Mouse (Mus musculus): Measurements from ENCODE around the gene Grk4. TPM values are rescaled to one million over a fixed set of nuclear protein-coding genes. Genes with fewer than 3 reads are reported as not detected.

Gene Grk4
- 2.4 and 3.9 TPM in 2 replicates for total RNA-seq (2021)
- long read RNA-seq, partial matches to known transcripts, result 2 of 3 reads
- long read RNA-seq, other reads (novel, unspliced or antisense), result 1 of 3 reads

DNA sequence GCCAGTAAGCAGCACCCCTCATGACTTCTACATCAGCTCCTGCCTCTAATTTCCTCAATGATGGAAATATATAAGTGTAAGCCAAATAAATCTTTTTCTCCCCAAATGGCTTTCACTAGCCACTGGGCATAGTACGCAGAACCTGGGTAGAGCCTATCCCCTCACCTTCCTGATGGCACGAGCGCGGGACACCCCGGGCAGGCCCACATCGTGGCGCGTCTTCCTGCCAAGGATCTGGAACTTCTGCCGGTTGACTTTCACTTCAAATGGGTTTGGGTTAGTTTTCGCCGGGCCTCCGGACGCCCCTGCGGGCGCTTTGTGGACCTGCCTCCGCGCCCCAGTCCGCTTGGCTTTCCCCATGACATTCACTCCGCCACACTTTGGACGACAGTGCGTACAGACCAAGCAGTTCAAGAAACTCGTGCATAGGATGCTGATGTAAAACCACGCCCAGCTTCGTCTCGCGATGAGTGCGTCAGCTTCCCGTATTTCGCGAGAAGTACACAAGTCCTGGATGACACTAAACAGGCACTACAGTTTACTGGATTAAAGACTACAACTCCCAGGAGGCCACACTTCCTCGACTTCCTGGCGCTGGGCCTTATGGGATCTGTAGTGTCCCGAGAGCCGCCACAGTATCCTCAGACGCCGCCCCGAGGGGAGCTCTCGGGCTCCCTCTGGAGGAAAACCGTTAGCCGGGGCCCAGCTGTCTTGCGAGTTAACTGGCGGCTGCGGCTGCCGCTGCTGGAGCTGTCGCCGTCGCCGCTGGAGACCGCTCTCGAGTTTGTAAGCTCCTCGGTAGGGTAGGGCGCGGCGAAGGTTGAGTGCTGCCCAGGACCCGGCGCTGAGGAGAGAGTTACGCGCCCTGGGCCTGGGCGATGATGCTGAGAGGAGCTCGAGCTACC is at the start of gene Grk4, which contains the start of gene Nop14:
Grk4 (plus strand) TSS at position 694 of the 905 bp plus-strand sequence.
Nop14 (minus strand) TSS at position 463 of the 905 bp plus-strand sequence.
- DNase-seq, result peak; percentile 96

GRCm38 (mm10) chr5:34632996-34633395 is 27.2 kb upstream of the Grk4 start:
- DNase-seq, result no peak

DNA sequence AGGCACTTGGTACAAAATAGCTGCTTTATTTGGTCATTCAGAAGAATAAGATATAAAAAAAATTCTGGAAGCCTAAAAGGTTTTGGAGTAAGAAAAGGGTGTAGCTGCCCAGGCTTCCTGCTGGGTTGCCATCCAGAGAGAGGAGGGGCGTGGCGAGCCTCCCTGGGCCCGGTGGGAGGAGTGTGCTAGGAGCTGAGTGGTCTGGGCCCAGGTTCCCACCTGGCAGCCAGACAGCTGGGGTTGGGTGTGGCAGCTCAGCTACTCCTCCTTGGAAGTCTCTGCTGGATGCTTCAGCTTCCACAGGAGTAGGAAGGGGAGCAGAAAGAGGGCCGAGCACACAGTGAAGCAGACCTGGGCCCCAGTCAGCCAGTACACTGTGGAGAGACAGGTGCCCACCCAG is 26.5 kb upstream of the Grk4 start:
- no peak for DNase-seq

GRCm38 (mm10) chr5:34634746-34635400 is 25.3 kb upstream of the Grk4 start:
- DNase-seq, result no peak

DNA sequence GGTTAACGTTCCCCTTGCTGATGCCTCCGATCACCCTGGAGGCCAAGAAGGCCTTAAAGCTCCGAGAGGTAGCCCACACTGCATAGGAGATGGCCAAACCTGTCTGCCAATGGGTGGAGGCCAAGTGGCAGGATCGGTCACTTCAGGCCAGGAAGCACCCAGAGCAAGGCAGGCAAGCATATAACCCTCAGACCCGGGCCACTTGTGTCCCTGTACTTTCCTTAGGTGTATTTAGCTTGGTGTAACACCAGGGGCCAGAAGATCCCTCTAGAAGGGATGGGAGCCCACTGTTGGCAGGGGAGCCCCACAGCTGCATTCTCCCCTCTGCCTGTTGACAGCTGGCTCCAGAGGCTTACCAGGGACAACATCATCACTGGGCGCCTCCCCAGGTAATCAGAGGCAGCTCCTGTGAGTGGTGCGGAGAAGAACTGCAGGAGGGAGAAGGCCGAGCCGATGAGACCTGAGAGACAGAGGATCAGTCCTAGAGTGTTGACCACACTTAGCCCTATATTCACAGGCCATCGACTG is 24.4 kb upstream of the Grk4 start:
- DNase-seq, result no peak

GRCm38 (mm10) chr5:34636481-34637287 is 23.5 kb upstream of the Grk4 start, which contains the start of gene Mfsd10:
Gene Mfsd10, minus strand, starts transcription at chr5:34637212.
- DNase-seq, result peak; percentile 85

DNA sequence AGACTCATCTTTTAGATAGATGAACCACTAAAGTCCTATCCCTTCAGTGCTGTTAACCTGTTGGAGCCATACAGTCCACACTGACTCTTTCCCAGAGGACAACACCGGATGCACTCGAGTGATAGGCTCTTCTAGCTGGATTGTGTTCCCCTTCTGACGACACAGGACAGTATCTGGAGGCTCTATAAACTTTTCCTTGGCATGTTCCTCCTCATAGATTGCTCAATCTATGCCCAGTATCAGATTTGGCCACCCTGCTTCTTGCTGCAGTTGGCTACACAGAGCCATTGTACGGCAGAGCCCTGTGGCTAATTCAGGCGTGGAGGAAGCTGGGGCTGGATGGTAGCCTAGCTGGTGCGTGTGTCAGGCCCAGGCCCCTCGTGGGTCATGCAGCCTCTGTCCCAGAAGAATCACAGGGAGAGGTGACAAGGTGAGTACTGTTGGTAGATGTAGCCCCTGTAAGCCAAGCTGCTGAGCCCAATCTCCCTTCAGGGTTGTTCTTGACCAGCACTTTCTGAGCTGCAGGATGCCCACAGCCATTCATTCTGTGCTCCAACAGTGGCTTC is 22.5 kb upstream of the Grk4 start:
- no peak for DNase-seq

DNA sequence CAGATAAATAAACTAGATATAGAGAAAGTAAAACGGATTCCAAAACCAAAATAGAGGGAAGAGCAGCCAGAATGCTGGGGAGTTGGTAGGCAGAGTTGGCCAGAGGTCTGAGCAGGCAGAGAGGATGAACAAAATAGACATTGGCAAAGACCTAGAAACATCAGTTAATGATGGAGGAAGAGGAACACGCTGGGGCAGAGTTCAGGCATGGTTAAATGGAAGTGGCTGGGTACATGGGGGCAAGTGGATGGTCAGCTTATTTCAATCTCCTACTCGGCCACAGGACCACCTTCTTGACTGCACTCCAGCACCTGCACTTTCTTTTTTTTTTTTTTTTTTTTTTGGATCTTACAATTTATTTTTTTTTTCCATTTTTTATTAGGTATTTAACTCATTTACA is 18.2 kb upstream of the Grk4 start:
- no peak for DNase-seq

DNA sequence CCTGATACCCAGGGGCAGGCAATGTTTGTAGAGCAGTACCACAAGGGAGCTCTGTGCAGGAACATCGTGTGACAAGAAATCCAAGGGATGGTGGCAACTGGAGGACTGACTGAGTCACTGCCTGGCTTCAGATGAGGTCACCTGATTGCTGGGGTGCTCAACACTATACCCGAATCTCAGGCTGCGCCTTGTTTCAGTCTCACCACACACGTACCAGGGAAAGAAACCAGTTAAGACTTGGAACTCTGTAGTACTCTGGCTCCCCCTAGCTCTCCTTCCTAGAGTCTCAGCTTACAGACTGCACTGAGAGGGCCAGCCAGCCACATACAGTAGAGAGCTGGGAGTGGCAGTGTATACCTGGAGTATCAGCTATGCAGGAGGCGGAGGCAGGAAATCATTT is 17.2 kb upstream of the Grk4 start:
- no peak for DNase-seq

- peak; percentile 64 for DNase-seq
These were observed 12.6 kb upstream of the Grk4 start for GRCm38 (mm10) chr5:34647581-34647980.

DNA sequence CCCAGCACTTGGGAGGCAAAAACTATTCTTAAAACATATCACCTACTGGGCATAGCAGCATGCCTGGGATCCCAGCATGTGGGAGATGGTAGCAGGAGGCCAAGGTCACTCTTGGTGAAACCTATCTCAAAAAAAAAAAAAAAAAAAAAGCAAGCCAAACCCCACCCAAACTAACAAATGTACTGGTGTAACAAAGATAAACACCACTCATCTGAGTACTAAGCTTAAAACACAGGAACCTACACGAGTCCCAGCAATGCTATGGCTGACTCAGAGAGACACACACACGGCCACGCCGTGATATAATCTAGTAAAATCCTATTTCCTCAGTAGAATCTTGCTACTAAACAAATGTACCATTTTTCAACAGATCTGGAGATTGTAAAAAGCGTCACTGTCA is 7.2 kb upstream of the Grk4 start:
- DNase-seq, result no peak

DNA sequence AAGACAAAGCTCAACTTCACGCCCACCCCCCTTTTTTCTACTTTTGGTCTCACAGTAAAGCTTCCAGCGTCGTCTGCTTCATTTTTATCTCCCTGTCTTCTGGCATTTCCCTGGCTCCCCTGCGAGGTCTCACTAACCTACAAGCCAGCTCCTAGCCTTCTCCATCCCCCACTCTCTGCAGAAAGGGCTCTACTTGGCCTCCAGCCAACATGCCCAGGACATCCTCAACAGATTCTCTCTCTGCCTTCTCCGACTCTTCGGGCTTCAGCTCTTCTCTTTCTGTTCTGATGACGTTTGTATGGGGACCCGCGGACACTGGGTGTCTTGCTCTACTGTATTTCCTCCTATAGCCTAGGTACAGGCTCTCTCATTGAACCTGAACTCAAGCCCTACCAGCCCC is 5.3 kb upstream of the Grk4 start:
- DNase-seq, result no peak

- no peak for DNase-seq
These were observed 2.6 kb upstream of the Grk4 start for GRCm38 (mm10) chr5:34657556-34657955.

DNA sequence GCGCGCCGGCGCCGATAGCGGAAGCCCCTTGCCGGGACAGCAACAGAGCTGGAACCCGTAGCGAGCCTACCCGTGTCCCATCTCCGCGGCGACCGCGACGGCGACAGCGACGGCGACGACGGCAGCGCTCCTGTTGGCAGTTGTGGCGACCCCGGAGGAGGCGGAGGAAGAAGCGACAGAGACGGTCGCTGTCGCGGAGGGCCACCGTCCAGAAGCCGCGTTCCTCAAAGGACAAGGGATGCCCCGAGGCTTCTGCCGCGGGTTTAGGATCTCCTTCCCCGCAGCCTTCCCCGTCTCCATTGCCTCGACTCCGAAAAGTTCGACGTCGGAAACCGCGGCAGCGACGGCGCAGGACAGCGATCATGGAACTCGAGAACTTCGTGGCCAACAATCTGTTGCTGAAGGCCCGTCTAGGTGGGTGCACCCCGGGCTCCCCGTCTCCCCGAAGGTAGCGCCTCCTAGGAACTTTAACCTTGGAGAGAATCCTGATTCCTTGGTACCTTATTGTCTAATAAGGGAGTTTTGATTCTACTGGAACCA is 482 bp downstream of the Grk4 start:
- DNase-seq, result peak; percentile 49

- no peak for DNase-seq
These were observed 1.7 kb downstream of the Grk4 start for GRCm38 (mm10) chr5:34661909-34662308.

- DNase-seq, result no peak
These were observed 3.1 kb downstream of the Grk4 start for GRCm38 (mm10) chr5:34663231-34663630.

DNA sequence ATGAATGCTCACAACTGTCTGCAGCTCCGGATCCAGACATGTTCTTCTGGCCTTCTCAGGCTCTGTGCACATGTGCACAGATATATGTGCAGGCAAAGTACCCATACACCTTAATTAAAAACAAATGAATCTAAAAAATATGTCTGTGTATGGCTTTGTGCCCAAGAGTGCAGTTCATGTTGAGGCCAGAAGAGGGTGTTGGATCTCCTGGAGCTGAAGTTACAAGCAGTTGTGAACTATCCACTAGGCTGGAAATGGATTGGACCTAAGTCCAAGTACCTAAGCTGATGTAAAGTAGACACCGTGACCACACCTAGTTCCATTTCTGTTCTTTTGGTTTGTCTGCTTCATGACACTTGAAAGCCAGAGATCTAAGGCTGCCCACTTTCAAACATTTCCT is 9.3 kb downstream of the Grk4 start:
- DNase-seq, result no peak

GRCm38 (mm10) chr5:34670280-34670679 is 10.1 kb downstream of the Grk4 start:
- DNase-seq, result no peak

DNA sequence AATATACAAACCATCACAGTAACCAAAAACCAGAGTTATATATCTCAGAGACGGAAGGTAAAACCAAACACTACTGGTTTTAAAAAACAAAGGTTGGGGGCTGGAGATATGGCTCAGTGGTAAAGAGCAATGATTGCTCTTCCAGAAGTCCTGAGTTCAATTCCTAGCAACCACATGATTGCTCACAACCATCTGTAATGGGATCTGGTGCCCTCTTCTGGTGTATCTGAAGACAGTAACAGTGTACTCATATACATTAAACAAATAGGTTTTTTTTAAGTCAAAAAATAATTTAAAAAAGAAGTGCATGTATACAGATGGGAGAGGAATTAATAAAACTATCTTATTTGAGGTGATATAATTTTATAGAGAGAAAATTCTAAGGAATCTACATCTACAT is 29.7 kb downstream of the Grk4 start:
- no peak for DNase-seq

GRCm38 (mm10) chr5:34692782-34693181 is 32.6 kb downstream of the Grk4 start:
- DNase-seq, result no peak

GRCm38 (mm10) chr5:34695521-34695920 is 35.3 kb downstream of the Grk4 start:
- DNase-seq, result no peak

- DNase-seq, result no peak
These were observed 48.3 kb downstream of the Grk4 start for GRCm38 (mm10) chr5:34708436-34708835.
